Mouse (Mus musculus) bone marrow macrophage, adult 2 months (primary cell): ENCODE measurements around the gene Siglec1.

Experiments used
- CTCF ChIP-seq: IDR thresholded peaks from 2 replicates; pipeline ENCODE4 v1.5.1; 2012; ENCODE audit warnings: low read depth, mild to moderate bottlenecking, low read length, moderate library complexity
- POLR2A ChIP-seq: IDR thresholded peaks from 2 replicates; pipeline ENCODE4 v1.6.1; 2012; ENCODE audit warnings: mild to moderate bottlenecking, low read depth, low read length, borderline replicate concordance

DNA sequence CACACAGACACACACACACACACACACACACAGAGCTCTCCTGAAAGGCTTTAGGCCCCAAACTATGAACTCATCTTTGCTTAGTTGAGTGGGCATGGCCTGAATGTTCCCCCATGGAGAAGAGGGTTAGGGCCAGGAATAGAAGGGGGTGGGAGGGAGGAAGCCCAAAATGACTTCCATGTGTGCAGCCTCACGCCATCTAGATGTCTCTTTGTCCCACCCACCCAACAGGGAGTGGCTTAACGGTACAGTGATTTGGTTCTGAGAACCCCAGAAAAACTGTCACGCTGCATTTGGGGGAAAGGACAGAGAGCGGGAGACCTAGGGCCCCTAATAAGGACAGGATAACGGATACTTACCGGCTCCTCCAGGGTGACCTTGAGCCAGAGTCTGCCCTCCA, 25.8 kb downstream of the Siglec1 start:
- no peak for TF ChIP-seq POLR2A
- TF ChIP-seq CTCF = no peak
